Mouse (Mus musculus) retina, postnatal 7 days (tissue): ENCODE measurements around the gene Egfem1.

Experiments
- DNase-seq: peaks from one replicate; pipeline ENCODE4 v3.0.0-alpha.2; 2012; ENCODE audit warnings: low read depth, low spot score

Egfem1 gene

GRCm38 (mm10) chr3:29081952-29082295 lies at the start of gene Egfem1:
Gene Egfem1, plus strand, starts transcription at chr3:29082023.
- peak; percentile 4 for DNase-seq

GRCm38 (mm10) chr3:29033107-29033506 lies 48.7 kb upstream of the Egfem1 start:
- no peak for DNase-seq

- peak; percentile 31 for DNase-seq
These were observed 45.7 kb upstream of the Egfem1 start for GRCm38 (mm10) chr3:29036146-29036545.

GRCm38 (mm10) chr3:29036620-29037019 lies 45.2 kb upstream of the Egfem1 start:
- DNase-seq = no peak

- DNase-seq = no peak
These were observed 41.8 kb upstream of the Egfem1 start for GRCm38 (mm10) chr3:29040064-29040463.

- DNase-seq = no peak
These were observed 35.5 kb upstream of the Egfem1 start for GRCm38 (mm10) chr3:29046281-29046680.

- DNase-seq = no peak
These were observed 34.4 kb upstream of the Egfem1 start for GRCm38 (mm10) chr3:29047273-29047932.

GRCm38 (mm10) chr3:29063156-29063555 lies 18.7 kb upstream of the Egfem1 start:
- DNase-seq = no peak

GRCm38 (mm10) chr3:29068428-29069098 lies 13.3 kb upstream of the Egfem1 start:
- no peak for DNase-seq

GRCm38 (mm10) chr3:29071315-29071714 lies 10.5 kb upstream of the Egfem1 start:
- no peak for DNase-seq

GRCm38 (mm10) chr3:29081517-29081916 lies 306 bp upstream of the Egfem1 start:
- peak; percentile 0 for DNase-seq

- peak; percentile 6 for DNase-seq
These were observed 623 bp downstream of the Egfem1 start for GRCm38 (mm10) chr3:29082296-29082995.

GRCm38 (mm10) chr3:29082996-29083350 lies 1.1 kb downstream of the Egfem1 start:
- no peak for DNase-seq

GRCm38 (mm10) chr3:29098467-29098866 lies 16.6 kb downstream of the Egfem1 start:
- no peak for DNase-seq

GRCm38 (mm10) chr3:29106016-29106723 lies 24.3 kb downstream of the Egfem1 start:
- DNase-seq = no peak

- no peak for DNase-seq
These were observed 25.3 kb downstream of the Egfem1 start for GRCm38 (mm10) chr3:29107134-29107533.

- no peak for DNase-seq
These were observed 28.5 kb downstream of the Egfem1 start for GRCm38 (mm10) chr3:29110321-29110720.

GRCm38 (mm10) chr3:29114517-29114916 lies 32.7 kb downstream of the Egfem1 start:
- no peak for DNase-seq

GRCm38 (mm10) chr3:29117379-29117778 lies 35.6 kb downstream of the Egfem1 start:
- no peak for DNase-seq

GRCm38 (mm10) chr3:29122556-29122955 lies 40.7 kb downstream of the Egfem1 start:
- no peak for DNase-seq

GRCm38 (mm10) chr3:29132054-29132931 lies 50.5 kb downstream of the Egfem1 start:
- DNase-seq = no peak
